Mouse (Mus musculus) heart, embryonic 14.5 days (tissue): ENCODE results near the gene Aldoc. TPM values are rescaled to one million over a fixed set of nuclear protein-coding genes. Genes with fewer than 3 reads are reported as not detected.

Experiments used
- ATAC-seq: fragments of 200-750 bp; cut with Nextera tagmentation; 2 replicates; pipeline ENCODE4 v1.8.0; 2017; ENCODE audit warnings: low read depth, moderate TSS enrichment; ENCODE audit not compliant: insufficient number of reproducible peaks, insufficient read depth, low FRiP score
- H3K27ac ChIP-seq, 2 experiments: fragments of 200-500 bp in 1 of 2; fragments of 300-500 bp in 1 of 2; sonication (generic) in 1 of 2; replicated peaks in 1 of 2; 2 replicates each; pipeline ENCODE4 v1.5.1; 2012 to 2014; ENCODE audit warnings: low read depth in 2 of 2, low read length in 2 of 2, control low read depth in 1 of 2, mild to moderate bottlenecking in 1 of 2, mixed read lengths in 1 of 2; ENCODE audit not compliant: control insufficient read depth in 1 of 2, insufficient read depth in 1 of 2
- H3K27me3 ChIP-seq: fragments of 300-500 bp; sonication (generic); 2 replicates; pipeline ENCODE4 v1.6.1; 2014; ENCODE audit warnings: mild to moderate bottlenecking, low read length, control low read depth; ENCODE audit not compliant: control insufficient read depth, insufficient read depth
- H3K36me3 ChIP-seq: fragments of 300-500 bp; sonication (generic); 2 replicates; pipeline ENCODE4 v1.6.1; 2014; ENCODE audit warnings: mild to moderate bottlenecking, control low read depth, low read length, mixed read lengths; ENCODE audit not compliant: control insufficient read depth, insufficient read depth
- H3K4me1 ChIP-seq, 2 experiments: fragments of 200-500 bp in 1 of 2; fragments of 300-500 bp in 1 of 2; sonication (generic) in 1 of 2; 2 replicates each; pipeline ENCODE4 v1.6.1; 2012 to 2014; ENCODE audit warnings: low read length in 2 of 2, control low read depth in 1 of 2, mixed read lengths in 1 of 2; ENCODE audit not compliant: control insufficient read depth in 2 of 2, insufficient read depth in 2 of 2
- H3K4me2 ChIP-seq: fragments of 300-500 bp; sonication (generic); 2 replicates; pipeline ENCODE4 v1.6.1; 2014; ENCODE audit warnings: mild to moderate bottlenecking, low read length
- H3K4me3 ChIP-seq, 2 experiments: fragments of 200-500 bp in 1 of 2; fragments of 300-500 bp in 1 of 2; sonication (generic) in 1 of 2; 2 replicates each; pipeline ENCODE4 v1.5.1; 2012 to 2014; ENCODE audit warnings: low read length in 2 of 2, mild to moderate bottlenecking in 2 of 2, control low read depth in 1 of 2, low read depth in 1 of 2, moderate library complexity in 1 of 2; ENCODE audit not compliant: control insufficient read depth in 1 of 2, insufficient read depth in 1 of 2
- H3K9ac ChIP-seq: fragments of 300-500 bp; sonication (generic); 2 replicates; pipeline ENCODE4 v1.6.1; 2014; ENCODE audit warnings: mild to moderate bottlenecking, low read length
- H3K9me3 ChIP-seq: fragments of 300-500 bp; sonication (generic); 2 replicates; pipeline ENCODE4 v1.6.1; 2016; ENCODE audit warnings: low read length, control low read depth; ENCODE audit not compliant: control insufficient read depth
- whole genome bisulfite sequencing: fragments of 180-500 bp; shearing (Covaris S2); extraction: QIAGEN DNeasy Blood & Tissue Kit; methylation state at CpG from one replicate; pipeline ENCODE4 v1.1.7; 2014; 5-methylcytosine and 5-hydroxymethylcytosine counted together
- polyA plus RNA-seq: library from polyadenylated mRNA; unstranded; fragments of >200 nt; fragmentation: Nextera tagmentation; extraction: Ambion mirVana; gene quantifications from 2 replicates; pipeline ENCODE4 v1.2.1, GENCODE M21; 2014

Aldoc gene
- polyA plus RNA-seq, 1 experiment from 2014 or later, result 30.3 TPM

DNA sequence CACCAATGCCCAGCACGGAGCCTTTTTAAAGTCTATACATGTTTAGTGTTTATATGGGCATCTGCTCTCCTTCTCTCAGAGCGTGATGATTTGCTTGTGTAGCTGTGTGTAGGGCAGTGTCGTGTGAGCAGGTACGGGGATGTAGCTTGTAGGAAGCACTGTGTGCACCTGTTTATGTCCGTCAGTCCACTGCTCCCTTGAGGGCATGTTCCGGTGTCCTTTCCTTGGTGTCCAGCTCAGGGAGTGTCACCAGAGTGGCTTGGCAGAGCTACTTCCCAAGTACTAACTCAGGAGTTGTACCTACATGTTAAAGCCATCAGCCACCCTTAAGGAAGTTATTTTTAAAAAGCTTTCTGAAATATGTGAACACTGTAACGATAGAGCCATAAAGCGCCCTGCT is 14.3 kb downstream of the Aldoc start:
- Histone ChIP-seq H3K36me3 (peaks cover 64% of the 10 kb centered on the region), H3K27me3 (no peaks in the 10 kb centered on the region), H3K27ac (no peak overlapping the region), H3K4me1 (no peaks in the 10 kb centered on the region), H3K4me3 (no peak overlapping the region), H3K4me2 (no peak overlapping the region), H3K9ac (no peak overlapping the region), H3K9me3 (no peaks in the 10 kb centered on the region)
- 91% methylated on average over 8 of the region's 8 CpGs for WGBS
- ATAC-seq, result no peak

DNA sequence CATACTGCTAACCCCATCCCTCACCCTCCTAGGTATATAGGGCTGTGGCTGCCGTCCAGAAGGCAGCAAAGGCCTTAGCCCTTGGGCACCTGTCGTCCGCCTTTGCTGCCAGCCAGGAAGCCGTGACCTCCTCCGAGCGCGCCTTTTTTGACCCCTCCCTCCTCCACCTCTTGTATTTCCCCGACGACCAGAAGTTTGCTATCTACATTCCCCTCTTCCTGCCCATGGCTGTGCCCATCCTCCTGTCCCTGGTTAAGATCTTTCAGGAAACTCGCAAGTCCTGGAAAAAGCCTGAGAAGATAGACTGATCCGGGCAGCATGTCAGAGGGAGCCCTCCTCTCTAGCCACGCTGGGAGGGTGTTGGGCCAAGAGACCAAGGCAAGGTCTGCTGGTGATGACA is 18.9 kb downstream of the Aldoc start:
- Histone ChIP-seq H3K4me1 (peaks cover 17 to 31% of the 10 kb centered on the region in 2 experiments), H3K36me3 (peaks cover 29% of the 10 kb centered on the region), H3K27me3 (no peaks in the 10 kb centered on the region), H3K9me3 (no peaks in the 10 kb centered on the region), H3K4me2 (no peak overlapping the region), H3K27ac (no peak overlapping the region), H3K9ac (no peak overlapping the region), H3K4me3 (no peak overlapping the region)
- WGBS, result 56% methylated on average over 12 of the region's 12 CpGs
- ATAC-seq, result no peak

DNA sequence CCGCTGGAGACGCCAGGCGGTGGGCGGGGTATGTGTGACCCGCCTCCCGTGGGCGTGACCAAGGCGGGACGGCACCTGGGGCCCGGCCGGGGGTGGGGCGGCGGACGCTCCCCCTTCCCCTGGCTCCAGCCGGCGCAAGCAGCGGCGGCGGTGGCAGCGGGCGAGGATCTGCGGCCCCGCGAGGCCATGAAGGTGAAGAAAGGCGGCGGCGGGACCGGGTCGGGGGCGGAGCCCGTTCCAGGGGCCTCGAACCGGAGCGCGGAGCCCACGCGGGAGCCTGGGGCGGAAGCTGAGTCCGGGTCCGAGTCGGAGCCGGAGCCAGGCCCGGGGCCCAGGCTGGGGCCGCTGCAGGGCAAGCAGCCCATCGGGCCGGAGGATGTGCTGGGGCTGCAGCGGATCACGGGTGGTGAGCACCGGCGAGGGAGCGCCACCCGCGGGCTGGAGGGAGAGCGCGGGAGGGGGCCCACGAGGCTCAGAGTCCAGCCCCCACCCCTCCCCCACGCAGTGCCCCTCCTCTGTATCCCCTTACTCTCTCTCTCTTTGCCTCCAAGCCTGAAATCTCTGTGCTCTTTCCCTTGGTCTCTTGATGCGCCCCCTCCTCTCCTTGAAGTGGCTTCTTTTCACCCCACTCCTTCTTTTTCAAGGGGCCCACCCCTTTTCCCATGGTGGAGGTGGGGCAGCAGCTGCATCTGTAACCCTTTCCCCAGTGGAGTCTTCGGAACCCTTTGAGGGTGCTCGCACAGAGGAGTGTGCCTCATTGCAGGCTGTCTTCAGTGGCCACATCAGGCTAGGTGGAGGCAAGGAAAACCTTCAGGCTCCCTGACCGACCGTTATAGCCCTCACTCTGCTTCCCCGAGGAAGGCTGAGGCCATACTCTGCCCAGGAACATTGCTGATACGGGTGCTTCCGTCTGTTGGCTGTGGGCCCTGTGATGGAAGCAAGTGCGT is 20.9 kb downstream of the Aldoc start, which contains the start of gene Unc119:
Unc119 (plus strand) TSS at position 102 of the 947 bp plus-strand sequence.
- peaks cover 24% of the 10 kb centered on the region for H3K36me3 ChIP-seq

DNA sequence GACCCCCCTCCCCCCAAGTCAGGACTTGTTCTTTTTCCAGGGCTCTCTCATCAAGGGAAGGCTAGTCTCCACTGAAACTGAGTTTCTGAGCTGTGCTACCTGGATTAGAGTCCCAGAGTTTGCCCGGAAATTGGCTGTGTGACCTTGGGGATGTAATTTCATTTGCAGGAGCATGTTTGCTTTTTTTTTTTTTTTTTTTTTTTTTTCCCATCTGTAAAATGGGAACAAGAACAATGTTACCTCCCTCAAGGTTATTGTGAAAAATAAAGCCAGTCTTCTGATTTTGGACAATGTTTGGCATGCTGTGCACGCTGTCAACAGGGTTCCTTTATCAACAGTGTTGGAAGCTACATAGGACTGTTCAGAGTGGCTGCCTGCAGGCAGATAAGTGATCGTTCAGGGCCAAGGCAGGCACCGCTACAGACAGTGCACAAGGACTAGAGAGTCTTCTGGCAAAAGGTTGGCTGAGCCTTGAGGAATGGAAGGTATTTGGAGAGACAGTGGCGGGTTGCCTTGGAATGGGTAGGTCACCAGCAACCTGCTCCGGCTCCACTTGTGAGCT is 21.6 kb downstream of the Aldoc start:
- Histone ChIP-seq H3K4me1 (peaks cover 19 to 34% of the 10 kb centered on the region in 2 experiments), H3K9me3 (no peaks in the 10 kb centered on the region), H3K4me3 (peak overlapping the region; percentile 68 to 90), H3K36me3 (peaks cover 24% of the 10 kb centered on the region), H3K9ac (peak overlapping the region; percentile 93), H3K27ac (peak overlapping the region; percentile 64 to 80), H3K27me3 (no peaks in the 10 kb centered on the region), H3K4me2 (peak overlapping the region; percentile 94)
- 40% methylated on average over 6 of the region's 6 CpGs for WGBS
- no peak for ATAC-seq

More for the DNA sequence above, 20.9 kb downstream of the Aldoc start, which contains the start of gene Unc119:
- peak within 1 kb of the TSS; percentile 68 to 90 for H3K4me3 ChIP-seq
- peak within 1 kb of the TSS; percentile 93 for H3K9ac ChIP-seq
- no peaks in the 10 kb centered on the region for H3K27me3 ChIP-seq
- ATAC-seq, result peak; percentile 77
- no peaks in the 10 kb centered on the region for H3K9me3 ChIP-seq
- peak within 1 kb of the TSS; percentile 64 to 80 for H3K27ac ChIP-seq
- peaks cover 17 to 31% of the 10 kb centered on the region in 2 experiments for H3K4me1 ChIP-seq
- 1% methylated on average over 64 of the region's 66 CpGs for WGBS
- H3K4me2 ChIP-seq, result peak within 1 kb of the TSS; percentile 94

DNA sequence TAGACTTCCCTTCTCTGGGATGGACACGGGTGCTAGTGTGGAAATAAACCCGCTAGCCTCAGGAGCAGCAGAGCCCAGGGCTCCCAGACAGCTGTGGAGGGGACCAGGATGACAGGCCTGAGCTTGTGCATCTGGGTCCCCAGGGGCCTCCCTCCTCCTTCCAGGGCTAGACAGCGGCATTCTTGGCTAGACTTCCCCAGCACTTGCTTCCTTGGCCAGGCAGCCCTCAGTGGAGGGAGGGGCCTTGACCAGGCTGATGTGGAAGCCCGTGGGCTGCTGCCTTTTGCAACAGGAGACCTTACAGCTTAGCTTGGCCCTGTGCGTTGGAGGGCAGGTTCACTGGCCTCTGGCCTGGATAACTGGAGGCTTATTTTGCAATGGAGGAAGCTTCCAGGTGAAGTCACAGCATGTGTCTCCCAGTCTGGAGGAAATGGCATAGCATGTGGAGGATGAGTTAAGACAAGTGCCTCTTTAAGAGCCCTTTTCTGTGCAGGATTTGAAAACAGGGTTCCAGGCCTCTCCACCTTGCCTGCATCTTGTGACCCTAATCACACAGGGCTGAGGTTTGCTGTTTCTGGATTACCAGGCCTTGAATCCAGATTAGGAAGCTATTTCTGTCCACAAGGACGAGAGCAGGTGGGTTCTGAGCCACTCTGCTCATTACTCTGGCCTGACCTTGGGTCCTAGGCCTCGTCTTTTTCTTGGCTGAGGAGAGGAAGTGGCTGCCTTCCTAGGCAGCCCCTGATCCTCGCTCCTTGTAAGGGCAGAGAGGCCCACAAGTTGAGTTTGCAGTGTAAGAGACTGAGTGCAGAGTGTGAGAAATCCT is 22.3 kb downstream of the Aldoc start:
- Histone ChIP-seq H3K9me3 (no peaks in the 10 kb centered on the region), H3K4me1 (peaks cover 23 to 41% of the 10 kb centered on the region in 2 experiments), H3K9ac (peak overlapping the region; percentile 50; the same call in 1 of the 2 replicates), H3K27me3 (no peaks in the 10 kb centered on the region), H3K36me3 (peaks cover 18% of the 10 kb centered on the region), H3K27ac (peak overlapping the region; percentile 47 to 57; a peak in 3 of 4 replicates), H3K4me3 (peak overlapping the region in 1 of 2 experiments; percentile 90; a peak in 1 of 4 replicates), H3K4me2 (peak overlapping the region; percentile 94)
- WGBS, result 36% methylated on average over 8 of the region's 8 CpGs
- ATAC-seq, result 0 out of 2 replicates have a peak, but pooled peaks have one; percentile 4

DNA sequence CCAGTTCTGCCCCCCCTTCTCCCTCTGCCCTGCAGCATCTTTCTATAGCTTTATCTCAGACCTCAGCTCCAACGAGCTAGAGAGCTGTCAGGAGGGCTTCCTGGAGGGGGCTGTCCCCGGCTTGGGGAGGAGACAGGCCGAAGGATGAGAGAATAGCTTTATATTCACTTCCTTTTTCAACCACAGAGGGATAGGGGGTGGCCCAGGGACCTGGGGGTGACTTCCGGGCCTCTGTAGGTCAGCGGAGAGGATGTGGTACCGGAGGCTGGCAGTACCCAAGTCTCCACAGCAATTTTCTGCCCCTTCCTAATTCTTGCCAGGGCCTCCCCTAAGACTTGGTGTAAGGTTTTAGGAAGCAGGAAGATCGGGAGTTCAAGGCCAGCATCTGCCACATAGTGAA is 23.0 kb downstream of the Aldoc start:
- H3K9me3 ChIP-seq, result no peaks in the 10 kb centered on the region
- peak overlapping the region; percentile 47 to 57; a peak in 2 of 4 replicates for H3K27ac ChIP-seq
- WGBS, result 61% methylated on average over 7 of the region's 7 CpGs
- peaks cover 23 to 43% of the 10 kb centered on the region in 2 experiments for H3K4me1 ChIP-seq
- peak overlapping the region; percentile 94; the same call in 1 of the 2 replicates for H3K4me2 ChIP-seq
- no peak for ATAC-seq
- peak overlapping the region; percentile 50; the same call in 1 of the 2 replicates for H3K9ac ChIP-seq
- H3K27me3 ChIP-seq, result no peaks in the 10 kb centered on the region
- H3K36me3 ChIP-seq, result peaks cover 16% of the 10 kb centered on the region
- H3K4me3 ChIP-seq, result no peak overlapping the region
